Mouse (Mus musculus): Measurements from ENCODE around the gene Olfr152. TPM values are rescaled to one million over a fixed set of nuclear protein-coding genes. Genes with fewer than 3 reads are reported as not detected.

Olfr152 gene
- not detected for total RNA-seq (2022)

DNA sequence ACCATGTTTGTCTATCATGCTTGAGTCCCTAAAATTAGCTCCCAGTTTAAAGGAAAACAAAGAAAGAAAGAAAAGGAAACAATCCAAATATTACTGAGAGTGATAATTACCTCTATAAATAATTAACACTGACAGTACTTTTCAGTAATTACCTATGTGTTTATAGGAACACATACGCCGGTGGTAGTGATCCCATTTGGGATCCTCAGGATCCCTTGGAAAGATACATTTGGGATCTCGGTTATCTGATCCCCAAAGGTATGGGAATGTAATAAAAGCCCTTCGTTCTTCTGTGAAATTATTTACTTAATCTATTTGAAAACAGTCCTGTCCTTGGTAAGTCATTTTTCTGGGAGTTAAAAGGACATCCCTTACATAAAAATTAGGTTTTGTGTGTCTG is at the start of gene Olfr152:
Gene Olfr152, plus strand, starts transcription at position 301 of the 400 bp plus-strand sequence.
- no peak for DNase-seq (ENCODE audit: low spot score)

DNA sequence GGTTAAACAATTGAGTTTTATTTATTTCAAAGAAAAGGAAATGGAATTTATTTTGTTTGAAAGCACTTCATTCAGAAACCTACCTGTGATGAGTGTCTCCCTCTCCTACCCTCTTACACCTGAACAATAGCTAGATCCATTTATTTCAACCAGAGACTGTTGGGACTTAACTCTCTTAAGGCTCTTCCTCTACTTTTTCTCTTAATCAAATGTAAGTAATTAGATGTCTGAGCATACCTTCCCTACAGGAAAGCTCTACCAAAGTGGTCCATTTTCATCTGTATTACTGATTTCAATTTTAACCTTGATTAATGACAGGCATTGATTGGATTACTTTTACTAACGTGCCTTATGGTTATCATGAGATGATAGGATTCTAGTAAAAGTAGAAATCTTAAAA is 39.4 kb upstream of the Olfr152 start, which contains the start of gene Olfr1138:
Gene Olfr1138, minus strand, starts transcription at position 101 of the 400 bp plus-strand sequence.
- DNase-seq (ENCODE audit: low spot score): no peak

DNA sequence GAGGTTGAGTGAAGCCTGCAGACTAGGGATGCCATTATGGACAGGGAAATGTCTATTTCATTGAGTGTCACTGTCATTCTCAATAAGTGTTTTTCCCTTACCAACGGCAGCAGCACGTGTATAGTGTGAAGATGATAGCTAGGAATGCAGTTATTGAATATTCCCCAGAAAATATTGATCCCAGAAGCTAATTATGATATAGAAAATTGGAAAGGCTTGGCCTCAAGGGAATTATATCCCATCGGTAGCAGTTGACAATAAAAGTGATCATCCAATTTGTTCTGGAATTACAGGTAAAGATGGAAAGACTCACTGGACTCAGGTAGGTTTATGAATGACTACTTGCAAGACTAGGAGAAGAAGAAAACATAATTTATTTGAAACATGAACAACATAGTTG is 35.8 kb upstream of the Olfr152 start, which contains the start of gene Olfr1140:
Gene Olfr1140, plus strand, starts transcription at position 301 of the 400 bp plus-strand sequence.
- DNase-seq (ENCODE audit: low spot score): no peak

DNA sequence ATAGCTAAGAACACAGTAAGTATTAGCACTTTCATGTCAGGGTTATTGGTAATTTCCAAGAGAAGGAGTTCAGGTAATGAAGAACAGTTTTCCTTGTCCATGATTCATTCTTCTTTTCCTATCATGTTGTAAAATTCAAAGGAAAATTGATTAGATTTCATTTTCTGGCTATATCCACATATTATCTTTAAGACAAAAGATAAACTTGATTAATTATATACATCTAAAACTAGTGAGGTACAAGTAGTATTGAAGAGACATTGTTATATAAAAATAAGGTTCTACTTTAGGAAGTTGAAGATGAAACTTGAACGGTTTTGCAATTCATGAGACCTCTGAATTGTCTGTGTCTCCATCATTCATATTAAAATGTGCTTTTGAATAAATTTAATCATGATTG is 25.4 kb upstream of the Olfr152 start, which contains the start of gene Olfr1141:
Gene Olfr1141, minus strand, starts transcription at position 101 of the 400 bp plus-strand sequence.
- DNase-seq (ENCODE audit: low spot score): no peak

DNA sequence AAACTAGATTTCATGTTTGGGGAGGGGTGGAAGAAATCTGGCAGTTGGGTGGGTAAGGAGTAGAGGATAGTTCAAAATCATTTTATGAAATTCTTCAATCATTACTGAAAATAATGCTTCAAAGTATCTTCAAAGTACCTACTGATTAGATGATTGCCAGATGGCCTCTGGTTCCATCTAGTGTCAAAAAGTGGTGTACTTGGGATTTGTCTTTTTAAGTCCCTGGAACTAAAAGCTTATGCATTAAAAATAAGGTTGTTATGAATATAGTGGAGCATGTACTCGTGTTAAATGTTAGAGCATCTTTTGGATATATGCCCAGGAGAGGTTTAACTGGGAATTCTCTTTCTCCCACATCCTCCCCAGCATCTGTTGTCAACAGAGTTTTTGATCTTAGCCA is 3.1 kb upstream of the Olfr152 start:
- no peak for DNase-seq (ENCODE audit: low spot score)

DNA sequence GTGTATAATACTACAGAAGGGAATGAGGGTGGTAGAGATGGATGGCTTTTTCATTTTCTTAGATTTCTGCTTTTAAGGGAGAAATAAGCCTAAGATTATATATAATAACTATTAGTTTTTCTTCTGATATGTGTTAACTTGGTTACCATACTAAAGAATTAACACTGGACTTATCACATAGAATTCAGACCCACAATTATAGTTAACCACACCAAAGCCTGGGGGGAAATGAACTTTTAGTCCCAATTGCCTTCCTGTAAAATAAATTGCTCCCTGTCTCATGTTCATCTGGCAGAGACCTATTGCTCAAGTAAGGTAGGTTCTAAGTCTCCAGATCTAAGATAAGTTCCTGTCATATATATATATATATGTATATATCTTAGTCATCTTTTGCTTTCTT is 21.0 kb downstream of the Olfr152 start, which contains the start of gene Olfr1143:
Gene Olfr1143, plus strand, starts transcription at position 301 of the 400 bp plus-strand sequence.
- DNase-seq (ENCODE audit: low spot score): no peak

DNA sequence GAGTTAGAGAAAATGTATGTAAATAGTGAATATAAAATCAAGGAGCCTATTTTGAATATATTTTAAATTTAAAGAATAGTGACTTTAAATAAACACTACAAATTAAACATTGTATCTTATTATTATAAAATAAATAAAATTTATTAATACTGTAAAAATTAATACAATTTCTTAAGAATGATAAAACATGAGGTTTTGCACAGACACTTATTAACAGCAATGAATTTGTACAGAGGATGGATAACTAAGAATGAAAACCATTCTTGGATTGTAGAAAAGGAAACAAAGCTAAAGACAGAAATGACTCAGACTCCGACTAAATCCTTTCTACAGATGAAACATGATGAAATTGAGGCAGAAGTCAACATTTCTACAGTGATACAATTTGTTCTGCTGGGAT is 30.2 kb downstream of the Olfr152 start, which contains the start of gene Olfr1145:
Gene Olfr1145, plus strand, starts transcription at position 301 of the 400 bp plus-strand sequence.
- no peak for DNase-seq (ENCODE audit: low spot score)

DNA sequence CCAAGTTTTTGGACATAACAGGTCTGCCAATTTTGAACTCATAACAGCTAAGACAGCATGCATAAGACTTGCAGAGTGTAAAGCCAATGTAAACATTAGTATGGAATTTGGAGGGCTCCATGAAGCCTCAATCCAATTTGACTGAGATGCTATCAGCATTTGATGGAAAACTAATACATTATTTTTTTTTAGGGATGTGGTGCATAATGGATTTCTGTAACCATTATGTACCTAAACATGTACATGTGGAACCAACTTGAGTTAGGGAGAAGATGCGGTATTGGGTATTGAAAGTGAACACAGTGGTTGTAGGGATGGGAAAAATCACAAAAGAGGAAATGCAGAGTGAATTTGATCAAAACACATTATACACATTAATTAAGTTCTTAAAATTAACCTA is 51.0 kb downstream of the Olfr152 start, which contains the start of gene Olfr1148:
Gene Olfr1148, plus strand, starts transcription at position 301 of the 400 bp plus-strand sequence.
- DNase-seq (ENCODE audit: low spot score): no peak

Other genes starting within 250 kb of the Olfr152 start
- gene Olfr153, start 247.7 kb upstream of the Olfr152 start, total RNA-seq (2022): not detected
- not detected for gene Olfr1128, start 233.9 kb upstream of the Olfr152 start, total RNA-seq (2022)
- not detected for gene Olfr1129, start 205.6 kb upstream of the Olfr152 start, total RNA-seq (2022)
- not detected for gene Olfr1130, start 173.3 kb upstream of the Olfr152 start, total RNA-seq (2022)
- gene Olfr1131, start 152.4 kb upstream of the Olfr152 start, total RNA-seq (2022): not detected
- gene Olfr1132, start 141.9 kb upstream of the Olfr152 start, total RNA-seq (2022): not detected
- gene Olfr1133, start 132.1 kb upstream of the Olfr152 start, total RNA-seq (2022): not detected
- not detected for gene Olfr1134, start 121.0 kb upstream of the Olfr152 start, total RNA-seq (2022)
- not detected for gene Olfr1135, start 105.8 kb upstream of the Olfr152 start, total RNA-seq (2022)
- not detected for gene Olfr1136, start 85.5 kb upstream of the Olfr152 start, total RNA-seq (2022)
- not detected for gene Olfr1137, start 66.3 kb upstream of the Olfr152 start, total RNA-seq (2022)
- gene Olfr1138, start 39.5 kb upstream of the Olfr152 start, total RNA-seq (2022): not detected
- not detected for gene Olfr1140, start 35.7 kb upstream of the Olfr152 start, total RNA-seq (2022)
- gene Olfr1141, start 25.5 kb upstream of the Olfr152 start, total RNA-seq (2022): not detected
- gene Olfr1143, start 21.1 kb downstream of the Olfr152 start, total RNA-seq (2022): not detected
- not detected for gene Olfr1145, start 30.3 kb downstream of the Olfr152 start, total RNA-seq (2022)
- not detected for gene Olfr1148, start 51.0 kb downstream of the Olfr152 start, total RNA-seq (2022)
- not detected for gene Olfr1150-ps1, start 64.5 kb downstream of the Olfr152 start, total RNA-seq (2022)
- gene Olfr1151, start 76.4 kb downstream of the Olfr152 start, total RNA-seq (2022): not detected
- gene Olfr1152, start 87.0 kb downstream of the Olfr152 start, total RNA-seq (2022): not detected
- not detected for gene Olfr1153, start 115.5 kb downstream of the Olfr152 start, total RNA-seq (2022)
- gene Olfr1154, start 125.7 kb downstream of the Olfr152 start, total RNA-seq (2022): not detected
- not detected for gene Olfr1155, start 165.7 kb downstream of the Olfr152 start, total RNA-seq (2022)
- gene Olfr1156, start 173.6 kb downstream of the Olfr152 start, total RNA-seq (2022): not detected
- not detected for gene Olfr1157, start 188.8 kb downstream of the Olfr152 start, total RNA-seq (2022)
- not detected for gene Olfr74, start 195.2 kb downstream of the Olfr152 start, total RNA-seq (2022)
- not detected for gene Olfr1158, start 210.6 kb downstream of the Olfr152 start, total RNA-seq (2022)
- gene Olfr1160, start 228.8 kb downstream of the Olfr152 start, total RNA-seq (2022): not detected
- not detected for gene Olfr1161, start 243.3 kb downstream of the Olfr152 start, total RNA-seq (2022)

Data from heart, adult 8-10 months (tissue).